Mouse (Mus musculus): ENCODE data around the gene Slc45a3.

- TF ChIP-seq POLR2A (IDR thresholded peaks at IDR 0.05; ENCODE audit: control insufficient read depth, low read depth, low read length) (no peak), CTCF (IDR thresholded peaks at IDR 0.05; ENCODE audit: control insufficient read depth, insufficient read depth, insufficient replicate concordance, low read depth, low read length) (no peak)
Observed at GRCm38 (mm10) chr1:131964580-131964979, 1.8 kb downstream of the Slc45a3 start.
